Mouse (Mus musculus) midbrain, embryonic 13.5 days (tissue): ENCODE measurements around the gene Nodal. TPM values are rescaled to one million over a fixed set of nuclear protein-coding genes. Genes with fewer than 3 reads are reported as not detected.

Source experiments
- ATAC-seq: fragments of 200-750 bp; cut with Nextera tagmentation; 2 replicates; pipeline ENCODE4 v1.8.0; 2017; ENCODE audit warnings: mild to moderate bottlenecking, moderate TSS enrichment, moderate library complexity
- H3K27ac ChIP-seq: fragments of 300-500 bp; sonication (generic); 2 replicates; pipeline ENCODE4 v1.5.1; 2015; ENCODE audit warnings: inconsistent platforms, mild to moderate bottlenecking, moderate library complexity
- H3K27me3 ChIP-seq: fragments of 300-500 bp; sonication (generic); 2 replicates; pipeline ENCODE4 v1.6.1; 2015; ENCODE audit warnings: mild to moderate bottlenecking, inconsistent platforms
- H3K36me3 ChIP-seq: fragments of 300-500 bp; sonication (generic); 2 replicates; pipeline ENCODE4 v1.6.1; 2015; ENCODE audit warnings: mild to moderate bottlenecking, inconsistent platforms
- H3K4me1 ChIP-seq: fragments of 300-500 bp; sonication (generic); replicated peaks from 2 replicates; pipeline ENCODE4 v1.6.1; 2015; ENCODE audit warnings: inconsistent platforms
- H3K4me2 ChIP-seq: fragments of 300-500 bp; sonication (generic); replicated peaks from 2 replicates; pipeline ENCODE4 v1.6.1; 2015; ENCODE audit warnings: moderate library complexity, mild to moderate bottlenecking, inconsistent platforms
- H3K4me3 ChIP-seq: fragments of 300-500 bp; sonication (generic); replicated peaks from 2 replicates; pipeline ENCODE4 v1.5.1; 2015; ENCODE audit warnings: mild to moderate bottlenecking, inconsistent platforms
- H3K9ac ChIP-seq: fragments of 300-500 bp; sonication (generic); replicated peaks from 2 replicates; pipeline ENCODE4 v1.6.1; 2015; ENCODE audit warnings: mild to moderate bottlenecking, inconsistent platforms
- H3K9me3 ChIP-seq: fragments of 300-500 bp; sonication (generic); 2 replicates; pipeline ENCODE4 v1.6.1; 2016; ENCODE audit warnings: mild to moderate bottlenecking, inconsistent platforms
- WGBS: fragments of 180-500 bp; shearing (Covaris S2); methylation state at CpG from one replicate; pipeline ENCODE4 v1.1.7; 2015; 5-methylcytosine and 5-hydroxymethylcytosine counted together
- polyA plus RNA-seq: library from polyadenylated mRNA; unstranded; fragments of >200 nt; fragmentation: Nextera tagmentation; extraction: Ambion mirVana; gene quantifications from 2 replicates; pipeline ENCODE4 v1.2.1, GENCODE M21; 2015

Gene Nodal
- polyA plus RNA-seq, 1 experiment from 2014 or later: not detected

- Histone ChIP-seq H3K27me3 (peaks cover 37% of the 10 kb centered on the region), H3K9ac (peak overlapping the region; percentile 74; the same call in 1 of the 2 replicates), H3K4me2 (peak overlapping the region; percentile 89), H3K4me3 (peak overlapping the region; percentile 62), H3K27ac (no peak overlapping the region), H3K36me3 (no peaks in the 10 kb centered on the region), H3K9me3 (no peaks in the 10 kb centered on the region), H3K4me1 (peaks cover 35% of the 10 kb centered on the region)
- 15% methylated on average over 8 of the region's 8 CpGs for WGBS
- ATAC-seq: no peak
These were observed 35.9 kb upstream of the Nodal start for GRCm38 (mm10) chr10:61381823-61382222.

GRCm38 (mm10) chr10:61382281-61382731 is 35.5 kb upstream of the Nodal start:
- H3K9ac ChIP-seq: peak overlapping the region; percentile 74
- H3K27me3 ChIP-seq: peaks cover 37% of the 10 kb centered on the region
- no peaks in the 10 kb centered on the region for H3K36me3 ChIP-seq
- H3K9me3 ChIP-seq: no peaks in the 10 kb centered on the region
- no peak overlapping the region for H3K27ac ChIP-seq
- WGBS: 0% methylated on average over 8 of the region's 8 CpGs
- H3K4me3 ChIP-seq: peak overlapping the region; percentile 62
- peak overlapping the region; percentile 89 for H3K4me2 ChIP-seq
- H3K4me1 ChIP-seq: peaks cover 35% of the 10 kb centered on the region
- ATAC-seq: peak; percentile 37

- Histone ChIP-seq H3K4me2 (peak within 1 kb of the TSS; percentile 89), H3K27me3 (peaks cover 37% of the 10 kb centered on the region), H3K36me3 (no peaks in the 10 kb centered on the region), H3K9ac (peak within 1 kb of the TSS; percentile 74), H3K27ac (no peak within 1 kb of the TSS; the same call in 1 of the 2 replicates), H3K9me3 (no peaks in the 10 kb centered on the region), H3K4me3 (peak within 1 kb of the TSS; percentile 62), H3K4me1 (peaks cover 35% of the 10 kb centered on the region)
- WGBS: 0% methylated on average over 57 of the region's 60 CpGs
- ATAC-seq: peak; percentile 87
These were observed 34.6 kb upstream of the Nodal start, which contains the start of gene Pald1 for GRCm38 (mm10) chr10:61383021-61383714. Gene Pald1, minus strand, starts transcription at chr10:61383530.

GRCm38 (mm10) chr10:61383715-61384047 is 34.1 kb upstream of the Nodal start:
- peak overlapping the region; percentile 89 for H3K4me2 ChIP-seq
- H3K9me3 ChIP-seq: no peaks in the 10 kb centered on the region
- peak overlapping the region; percentile 62 for H3K4me3 ChIP-seq
- peak overlapping the region; percentile 74 for H3K9ac ChIP-seq
- 1% methylated on average over 11 of the region's 11 CpGs for WGBS
- H3K27me3 ChIP-seq: peaks cover 37% of the 10 kb centered on the region
- H3K27ac ChIP-seq: no peak overlapping the region
- no peak; the same call in 1 of the 2 replicates for ATAC-seq
- no peaks in the 10 kb centered on the region for H3K36me3 ChIP-seq
- peaks cover 35% of the 10 kb centered on the region for H3K4me1 ChIP-seq

- no peak for ATAC-seq
- H3K4me1 ChIP-seq: peaks cover 29% of the 10 kb centered on the region
- peaks cover 34% of the 10 kb centered on the region for H3K27me3 ChIP-seq
- no peak overlapping the region for H3K4me3 ChIP-seq
- H3K9me3 ChIP-seq: no peaks in the 10 kb centered on the region
- no peak overlapping the region for H3K27ac ChIP-seq
- H3K9ac ChIP-seq: no peak overlapping the region
- no peak overlapping the region for H3K4me2 ChIP-seq
- no peaks in the 10 kb centered on the region for H3K36me3 ChIP-seq
- 84% methylated on average over 6 of the region's 6 CpGs for WGBS
These were observed 32.6 kb upstream of the Nodal start for GRCm38 (mm10) chr10:61385174-61385573.

GRCm38 (mm10) chr10:61386284-61386683 is 31.5 kb upstream of the Nodal start:
- ATAC-seq: no peak
- no peak overlapping the region for H3K27ac ChIP-seq
- H3K4me2 ChIP-seq: no peak overlapping the region
- no peak overlapping the region for H3K4me3 ChIP-seq
- no peaks in the 10 kb centered on the region for H3K9me3 ChIP-seq
- WGBS: 79% methylated on average over 6 of the region's 6 CpGs
- no peak overlapping the region for H3K9ac ChIP-seq
- H3K36me3 ChIP-seq: no peaks in the 10 kb centered on the region
- peaks cover 22% of the 10 kb centered on the region for H3K4me1 ChIP-seq
- peaks cover 24% of the 10 kb centered on the region; the same call in 1 of the 2 replicates for H3K27me3 ChIP-seq

- Histone ChIP-seq H3K4me2 (no peak overlapping the region), H3K4me1 (peaks cover 4% of the 10 kb centered on the region), H3K36me3 (no peaks in the 10 kb centered on the region), H3K9me3 (no peaks in the 10 kb centered on the region), H3K4me3 (no peak overlapping the region), H3K27me3 (0 out of 2 replicates have a peak, but pooled peaks cover 8% of the 10 kb centered on the region), H3K9ac (no peak overlapping the region), H3K27ac (no peak overlapping the region)
- peak; percentile 55 for ATAC-seq
- WGBS: 11% methylated on average over 5 of the region's 5 CpGs
These were observed 28.8 kb upstream of the Nodal start for GRCm38 (mm10) chr10:61389020-61389419.

GRCm38 (mm10) chr10:61390148-61390547 is 27.6 kb upstream of the Nodal start:
- Histone ChIP-seq H3K27ac (no peak overlapping the region), H3K9ac (no peak overlapping the region), H3K36me3 (no peaks in the 10 kb centered on the region), H3K9me3 (no peaks in the 10 kb centered on the region), H3K4me3 (no peak overlapping the region), H3K4me2 (no peak overlapping the region), H3K27me3 (0 out of 2 replicates have a peak, but pooled peaks cover 8% of the 10 kb centered on the region), H3K4me1 (no peaks in the 10 kb centered on the region; the same call in none of the 2 replicates)
- ATAC-seq: no peak
- 74% methylated on average over 2 of the region's 2 CpGs for WGBS

- no peaks in the 10 kb centered on the region; the same call in none of the 2 replicates for H3K4me1 ChIP-seq
- H3K9ac ChIP-seq: no peak overlapping the region
- no peak overlapping the region for H3K4me2 ChIP-seq
- no peak for ATAC-seq
- no peak overlapping the region for H3K27ac ChIP-seq
- H3K9me3 ChIP-seq: no peaks in the 10 kb centered on the region
- no peaks in the 10 kb centered on the region for H3K27me3 ChIP-seq
- H3K4me3 ChIP-seq: no peak overlapping the region
- WGBS: 71% methylated on average over 4 of the region's 4 CpGs
- no peaks in the 10 kb centered on the region for H3K36me3 ChIP-seq
These were observed 25.2 kb upstream of the Nodal start for GRCm38 (mm10) chr10:61392584-61392983.

GRCm38 (mm10) chr10:61394476-61395136 is 23.2 kb upstream of the Nodal start:
- Histone ChIP-seq H3K4me2 (no peak overlapping the region), H3K4me3 (no peak overlapping the region), H3K9ac (no peak overlapping the region), H3K9me3 (no peaks in the 10 kb centered on the region), H3K4me1 (no peaks in the 10 kb centered on the region; the same call in 1 of the 2 replicates), H3K27ac (no peak overlapping the region), H3K36me3 (no peaks in the 10 kb centered on the region), H3K27me3 (no peaks in the 10 kb centered on the region)
- no peak for ATAC-seq
- 29% methylated on average over 9 of the region's 9 CpGs for WGBS

- 56% methylated on average over 3 of the region's 3 CpGs for WGBS
- Histone ChIP-seq H3K27me3 (no peaks in the 10 kb centered on the region), H3K27ac (no peak overlapping the region), H3K36me3 (no peaks in the 10 kb centered on the region), H3K9me3 (no peaks in the 10 kb centered on the region), H3K4me3 (no peak overlapping the region), H3K4me1 (no peaks in the 10 kb centered on the region; the same call in 1 of the 2 replicates), H3K9ac (no peak overlapping the region), H3K4me2 (no peak overlapping the region)
- no peak for ATAC-seq
These were observed 19.6 kb upstream of the Nodal start for GRCm38 (mm10) chr10:61398125-61398524.

- no peak overlapping the region for H3K9ac ChIP-seq
- no peak overlapping the region for H3K4me2 ChIP-seq
- H3K4me3 ChIP-seq: no peak overlapping the region
- H3K27me3 ChIP-seq: no peaks in the 10 kb centered on the region
- peak; percentile 91 for ATAC-seq
- H3K36me3 ChIP-seq: no peaks in the 10 kb centered on the region
- no peaks in the 10 kb centered on the region for H3K9me3 ChIP-seq
- H3K27ac ChIP-seq: no peak overlapping the region
- WGBS: 25% methylated on average over 13 of the region's 13 CpGs
- H3K4me1 ChIP-seq: no peaks in the 10 kb centered on the region; the same call in 1 of the 2 replicates
These were observed 18.5 kb upstream of the Nodal start for GRCm38 (mm10) chr10:61399156-61399734.
